Mouse (Mus musculus): ENCODE data around the gene Cd5l. TPM values are rescaled to one million over a fixed set of nuclear protein-coding genes. Genes with fewer than 3 reads are reported as not detected.
"Not testable (repeated sequence)": the region's sequence is repeated elsewhere in the genome, so short reads cannot be mapped to it uniquely, and the experiment has no call there.

Gene Cd5l
- 3.2 and 3.8 TPM in 2 replicates for polyA plus RNA-seq (2014; fragmentation: Nextera tagmentation; extraction: Ambion mirVana)

DNA sequence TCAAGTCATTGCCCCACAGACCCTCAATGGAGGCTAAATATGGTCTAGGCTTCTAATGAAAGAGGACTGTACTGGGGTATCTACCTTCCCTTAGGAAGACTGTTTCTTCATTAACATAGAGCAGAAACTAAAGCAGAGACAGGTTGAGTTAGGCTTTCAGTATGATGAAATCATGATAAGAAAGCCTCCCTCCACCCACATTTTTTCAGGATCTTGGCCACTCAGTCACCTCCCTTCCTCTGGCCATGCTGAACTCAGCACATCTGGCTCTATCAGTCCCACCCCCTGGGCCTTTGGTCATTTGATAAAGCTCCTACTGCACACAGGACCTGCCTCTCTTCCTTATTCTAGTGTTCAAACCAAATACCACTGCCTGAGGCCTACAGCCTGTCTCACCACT, at the start of gene Cd5l:
Gene Cd5l (plus strand): TSS at position 301 of the 400 bp plus-strand sequence.
- Histone ChIP-seq H3K9me3 (ENCODE audit: control insufficient read depth, low read length) (no peaks in the 10 kb centered on the region), H3K27me3 (replicated peaks; ENCODE audit: control insufficient read depth, insufficient read depth, low read length) (no peaks in the 10 kb centered on the region), H3K4me2 (no peak within 1 kb of the TSS), H3K4me3 (ENCODE audit: low read depth, low read length) (no peak within 1 kb of the TSS), H3K36me3 (ENCODE audit: control insufficient read depth, insufficient read depth, low read length) (no peaks in the 10 kb centered on the region), H3K4me1 (replicated peaks; ENCODE audit: control insufficient read depth, insufficient read depth, low read length) (no peaks in the 10 kb centered on the region), H3K9ac (ENCODE audit: low read depth, low read length) (no peak within 1 kb of the TSS), H3K27ac (ENCODE audit: low read depth, low read length) (no peak within 1 kb of the TSS)
- no peak for ATAC-seq (replicated peaks; ENCODE audit: low FRiP score)
- DNase-seq (ENCODE audit: low spot score) = no peak

DNA sequence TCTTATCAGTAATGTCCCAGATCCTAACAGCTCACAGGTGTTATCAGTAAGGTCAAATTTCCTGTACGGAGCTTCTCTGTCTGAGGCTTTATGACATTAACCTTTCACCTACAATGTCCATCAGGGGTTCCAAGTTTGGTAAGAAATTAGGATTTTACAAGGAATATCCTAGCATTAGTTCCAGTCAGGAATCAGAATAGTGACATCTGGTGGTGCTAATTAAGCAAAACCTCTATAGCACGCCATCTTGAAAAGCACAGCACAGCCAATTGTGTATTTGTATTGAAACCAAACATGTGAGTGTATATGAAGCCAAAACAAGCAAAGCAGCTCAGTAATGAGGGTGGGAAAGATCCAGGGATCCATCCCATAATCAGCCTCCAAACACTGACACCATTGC, 47.8 kb upstream of the Cd5l start:
- Histone ChIP-seq H3K9me3 (ENCODE audit: control insufficient read depth, low read length) (no peaks in the 10 kb centered on the region), H3K27ac (ENCODE audit: low read depth, low read length) (no peak overlapping the region), H3K36me3 (ENCODE audit: control insufficient read depth, insufficient read depth, low read length) (no peaks in the 10 kb centered on the region), H3K4me3 (ENCODE audit: low read depth, low read length) (no peak overlapping the region), H3K9ac (ENCODE audit: low read depth, low read length) (no peak overlapping the region), H3K4me2 (no peak overlapping the region), H3K4me1 (replicated peaks; ENCODE audit: control insufficient read depth, insufficient read depth, low read length) (no peaks in the 10 kb centered on the region), H3K27me3 (replicated peaks; ENCODE audit: control insufficient read depth, insufficient read depth, low read length) (no peaks in the 10 kb centered on the region)
- no peak for ATAC-seq (replicated peaks; ENCODE audit: low FRiP score)
- WGBS = 70% methylated on average over 2 of the region's 2 CpGs
- no peak for DNase-seq (ENCODE audit: low spot score)

DNA sequence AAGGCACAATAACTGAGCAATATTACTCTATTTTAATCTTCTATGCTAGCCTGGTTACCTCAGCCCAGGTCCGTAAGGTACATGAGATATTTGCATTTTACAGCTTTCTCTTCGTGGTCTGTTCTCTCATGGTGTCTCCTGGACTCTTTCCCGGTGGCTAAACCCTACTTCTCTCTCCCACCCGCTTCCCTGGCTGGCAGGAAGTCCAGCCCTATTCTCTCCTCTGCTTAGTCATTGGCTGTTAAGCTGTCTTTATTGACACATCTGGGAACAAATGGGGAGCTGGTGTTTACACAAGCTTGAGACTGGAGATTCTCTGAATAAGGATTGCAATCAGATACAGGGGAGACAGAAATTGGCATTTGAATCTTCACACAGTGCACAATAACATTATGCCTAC, 35.1 kb upstream of the Cd5l start:
- no peak overlapping the region for H3K4me3 ChIP-seq (ENCODE audit: low read depth, low read length)
- DNase-seq (ENCODE audit: low spot score) = no peak
- no peak overlapping the region for H3K27ac ChIP-seq (ENCODE audit: low read depth, low read length)
- H3K4me2 ChIP-seq = no peak overlapping the region
- H3K36me3 ChIP-seq (ENCODE audit: control insufficient read depth, insufficient read depth, low read length) = no peaks in the 10 kb centered on the region
- no peaks in the 10 kb centered on the region for H3K27me3 ChIP-seq (replicated peaks; ENCODE audit: control insufficient read depth, insufficient read depth, low read length)
- H3K9ac ChIP-seq (ENCODE audit: low read depth, low read length) = no peak overlapping the region
- WGBS = 48% methylated on average over 4 of the region's 4 CpGs
- no peaks in the 10 kb centered on the region for H3K4me1 ChIP-seq (replicated peaks; ENCODE audit: control insufficient read depth, insufficient read depth, low read length)
- ATAC-seq (replicated peaks; ENCODE audit: low FRiP score) = no peak
- no peaks in the 10 kb centered on the region for H3K9me3 ChIP-seq (ENCODE audit: control insufficient read depth, low read length)

DNA sequence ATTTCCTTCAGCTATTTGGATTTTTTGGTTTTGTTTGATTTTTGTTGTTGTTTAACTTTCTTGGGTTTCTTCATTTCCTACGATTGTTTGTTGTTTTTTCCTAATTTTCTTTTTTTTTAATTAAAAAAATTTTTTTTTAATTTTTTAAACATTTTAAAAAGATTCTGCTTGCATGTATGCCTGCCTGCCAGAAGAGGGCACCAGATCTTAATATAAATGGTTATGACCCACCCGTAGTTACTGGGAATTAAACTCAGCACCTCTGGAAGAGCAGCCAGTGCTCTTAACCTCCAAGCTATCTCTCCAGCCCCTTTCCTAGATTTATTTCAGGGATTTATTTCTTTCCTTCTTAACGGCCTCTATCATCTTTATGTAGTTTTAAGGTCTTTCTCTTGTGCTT, 33.9 kb upstream of the Cd5l start:
- Histone ChIP-seq H3K4me3 (ENCODE audit: low read depth, low read length) (no peak overlapping the region), H3K4me2 (no peak overlapping the region), H3K36me3 (ENCODE audit: control insufficient read depth, insufficient read depth, low read length) (no peaks in the 10 kb centered on the region), H3K4me1 (replicated peaks; ENCODE audit: control insufficient read depth, insufficient read depth, low read length) (no peaks in the 10 kb centered on the region), H3K27ac (ENCODE audit: low read depth, low read length) (no peak overlapping the region), H3K9ac (ENCODE audit: low read depth, low read length) (no peak overlapping the region), H3K9me3 (ENCODE audit: control insufficient read depth, low read length) (no peaks in the 10 kb centered on the region), H3K27me3 (replicated peaks; ENCODE audit: control insufficient read depth, insufficient read depth, low read length) (no peaks in the 10 kb centered on the region)
- ATAC-seq (replicated peaks; ENCODE audit: low FRiP score) (no peak), DNase-seq (ENCODE audit: low spot score) (no peak)
- 14% methylated on average over 3 of the region's 3 CpGs for WGBS

DNA sequence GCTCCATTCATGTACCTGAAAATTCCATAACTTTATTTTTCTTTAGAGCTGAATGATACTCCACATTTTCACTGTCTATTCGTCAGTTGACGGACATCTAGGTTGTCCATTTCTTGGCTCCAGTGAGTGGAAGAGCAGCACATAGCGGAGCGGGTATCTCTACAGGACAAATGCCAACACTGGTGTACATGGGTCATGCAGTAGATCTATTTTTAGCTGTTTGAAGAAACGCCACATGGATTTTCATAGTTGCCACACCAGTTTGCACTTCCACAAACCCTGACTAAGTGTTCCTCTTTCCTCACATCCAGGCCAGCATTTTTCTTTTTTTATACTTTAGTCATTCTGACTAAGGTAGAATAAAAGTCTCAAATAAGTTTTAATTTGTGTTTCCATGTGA, 19.8 kb upstream of the Cd5l start:
- no peaks in the 10 kb centered on the region for H3K36me3 ChIP-seq (ENCODE audit: control insufficient read depth, insufficient read depth, low read length)
- 73% methylated on average over 5 of the region's 5 CpGs for WGBS
- H3K9ac ChIP-seq (ENCODE audit: low read depth, low read length) = no peak overlapping the region
- H3K9me3 ChIP-seq (ENCODE audit: control insufficient read depth, low read length) = no peaks in the 10 kb centered on the region
- no peak overlapping the region for H3K4me2 ChIP-seq
- H3K27me3 ChIP-seq (replicated peaks; ENCODE audit: control insufficient read depth, insufficient read depth, low read length) = no peaks in the 10 kb centered on the region
- no peak overlapping the region for H3K4me3 ChIP-seq (ENCODE audit: low read depth, low read length)
- ATAC-seq (replicated peaks; ENCODE audit: low FRiP score) = no peak
- no peak overlapping the region for H3K27ac ChIP-seq (ENCODE audit: low read depth, low read length)
- DNase-seq (ENCODE audit: low spot score) = no peak
- no peaks in the 10 kb centered on the region for H3K4me1 ChIP-seq (replicated peaks; ENCODE audit: control insufficient read depth, insufficient read depth, low read length)

DNA sequence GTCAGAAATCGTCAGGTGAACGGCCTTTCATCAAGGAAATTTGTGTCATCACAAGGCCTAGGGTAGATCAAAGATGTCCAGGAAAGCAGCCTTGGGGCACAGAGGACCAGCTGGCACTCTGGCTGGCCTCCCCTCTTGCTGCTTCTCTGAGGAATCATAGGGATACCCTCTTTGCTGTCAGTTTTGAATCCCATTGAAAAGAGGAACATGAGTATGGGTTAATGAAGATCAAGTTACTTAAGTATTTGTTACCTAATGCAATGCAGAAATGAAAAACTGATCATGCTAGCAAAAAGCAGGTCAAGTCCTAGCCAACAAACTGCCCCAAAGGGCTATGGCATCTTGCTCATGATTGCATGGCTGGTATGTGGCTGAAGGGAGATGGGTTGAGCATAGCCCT, 6.7 kb upstream of the Cd5l start:
- 80% methylated on average over 2 of the region's 2 CpGs for WGBS
- not testable (repeated sequence) for ATAC-seq (replicated peaks; ENCODE audit: low FRiP score)

DNA sequence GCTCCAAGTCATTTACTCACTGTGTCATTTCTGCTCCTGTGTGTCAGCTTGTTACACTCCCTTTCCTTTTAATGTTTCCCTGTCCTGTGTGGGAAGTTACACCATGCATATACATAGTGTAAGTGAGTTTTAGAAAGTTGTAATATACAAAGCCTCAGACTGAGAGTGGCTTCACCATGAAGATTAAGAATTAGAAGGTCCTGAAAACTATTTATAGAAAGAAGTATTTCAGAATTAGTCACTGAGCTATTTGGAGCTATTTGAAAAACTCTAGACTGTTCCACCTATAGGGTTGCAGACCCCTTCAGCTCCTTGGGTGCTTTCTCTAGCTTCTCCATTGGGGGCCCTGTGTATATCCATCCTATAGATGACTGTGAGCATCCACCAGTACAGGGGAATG, 1.5 kb downstream of the Cd5l start:
- no peaks in the 10 kb centered on the region for H3K9me3 ChIP-seq (ENCODE audit: control insufficient read depth, low read length)
- H3K4me3 ChIP-seq (ENCODE audit: low read depth, low read length) = no peak overlapping the region
- no peak overlapping the region for H3K4me2 ChIP-seq
- no peaks in the 10 kb centered on the region for H3K4me1 ChIP-seq (replicated peaks; ENCODE audit: control insufficient read depth, insufficient read depth, low read length)
- ATAC-seq (replicated peaks; ENCODE audit: low FRiP score) = no peak
- no peak overlapping the region for H3K9ac ChIP-seq (ENCODE audit: low read depth, low read length)
- DNase-seq (ENCODE audit: low spot score) = no peak
- H3K27me3 ChIP-seq (replicated peaks; ENCODE audit: control insufficient read depth, insufficient read depth, low read length) = no peaks in the 10 kb centered on the region
- H3K36me3 ChIP-seq (ENCODE audit: control insufficient read depth, insufficient read depth, low read length) = no peaks in the 10 kb centered on the region
- H3K27ac ChIP-seq (ENCODE audit: low read depth, low read length) = no peak overlapping the region

More for the DNA sequence above, 6.7 kb upstream of the Cd5l start:
- not testable (repeated sequence) for H3K4me2 ChIP-seq; H3K36me3 ChIP-seq (ENCODE audit: control insufficient read depth, insufficient read depth, low read length); DNase-seq (ENCODE audit: low spot score); H3K9ac ChIP-seq (ENCODE audit: low read depth, low read length); H3K27me3 ChIP-seq (replicated peaks; ENCODE audit: control insufficient read depth, insufficient read depth, low read length); H3K4me3 ChIP-seq (ENCODE audit: low read depth, low read length); H3K27ac ChIP-seq (ENCODE audit: low read depth, low read length); H3K4me1 ChIP-seq (replicated peaks; ENCODE audit: control insufficient read depth, insufficient read depth, low read length); H3K9me3 ChIP-seq (ENCODE audit: control insufficient read depth, low read length)

DNA sequence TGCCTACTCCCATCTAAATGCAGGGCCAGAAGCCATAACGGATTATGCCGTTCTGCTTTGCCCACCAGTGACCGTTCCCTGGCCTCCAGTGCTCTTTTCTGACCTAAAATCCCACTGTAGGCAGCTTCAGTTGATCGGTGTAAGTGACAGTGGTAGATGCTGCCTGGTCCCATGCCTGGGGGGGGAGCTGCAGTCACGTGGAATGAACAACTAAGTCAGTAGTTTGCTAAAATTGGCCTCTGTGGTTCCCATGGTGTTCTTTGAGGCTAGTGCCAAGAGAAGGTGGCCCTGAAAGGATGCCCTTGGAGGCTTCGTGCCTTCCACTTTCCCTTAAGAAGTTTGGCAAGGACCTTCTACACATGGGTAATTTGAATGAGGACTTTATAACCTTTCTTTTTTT, 2.8 kb downstream of the Cd5l start:
- no peaks in the 10 kb centered on the region for H3K4me1 ChIP-seq (replicated peaks; ENCODE audit: control insufficient read depth, insufficient read depth, low read length)
- WGBS = 83% methylated on average over 6 of the region's 6 CpGs
- DNase-seq (ENCODE audit: low spot score) = no peak
- ATAC-seq (replicated peaks; ENCODE audit: low FRiP score) = no peak
- H3K27me3 ChIP-seq (replicated peaks; ENCODE audit: control insufficient read depth, insufficient read depth, low read length) = no peaks in the 10 kb centered on the region
- H3K4me2 ChIP-seq = no peak overlapping the region
- H3K9ac ChIP-seq (ENCODE audit: low read depth, low read length) = no peak overlapping the region
- H3K9me3 ChIP-seq (ENCODE audit: control insufficient read depth, low read length) = no peaks in the 10 kb centered on the region
- H3K36me3 ChIP-seq (ENCODE audit: control insufficient read depth, insufficient read depth, low read length) = no peaks in the 10 kb centered on the region
- H3K4me3 ChIP-seq (ENCODE audit: low read depth, low read length) = no peak overlapping the region
- H3K27ac ChIP-seq (ENCODE audit: low read depth, low read length) = no peak overlapping the region

DNA sequence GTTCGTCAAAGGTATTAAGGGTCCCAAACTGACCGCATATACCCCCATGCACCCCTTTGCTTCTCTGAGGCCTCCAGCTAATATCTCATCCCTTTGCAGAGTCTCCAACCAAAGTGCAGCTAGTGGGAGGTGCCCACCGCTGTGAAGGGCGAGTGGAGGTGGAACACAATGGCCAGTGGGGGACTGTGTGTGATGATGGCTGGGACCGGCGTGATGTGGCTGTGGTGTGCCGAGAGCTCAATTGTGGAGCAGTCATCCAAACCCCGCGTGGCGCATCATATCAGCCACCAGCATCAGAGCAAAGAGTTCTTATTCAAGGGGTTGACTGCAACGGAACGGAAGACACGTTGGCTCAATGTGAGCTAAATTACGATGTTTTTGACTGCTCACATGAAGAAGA, 8.0 kb downstream of the Cd5l start:
- WGBS = 88% methylated on average over 14 of the region's 14 CpGs
- DNase-seq (ENCODE audit: low spot score) = no peak

More for the DNA sequence above, 8.0 kb downstream of the Cd5l start:
- H3K36me3 ChIP-seq (ENCODE audit: control insufficient read depth, insufficient read depth, low read length) = no peaks in the 10 kb centered on the region
- H3K27me3 ChIP-seq (replicated peaks; ENCODE audit: control insufficient read depth, insufficient read depth, low read length) = no peaks in the 10 kb centered on the region
- ATAC-seq (replicated peaks; ENCODE audit: low FRiP score) = no peak
- no peaks in the 10 kb centered on the region for H3K9me3 ChIP-seq (ENCODE audit: control insufficient read depth, low read length)
- no peak overlapping the region for H3K9ac ChIP-seq (ENCODE audit: low read depth, low read length)
- no peak overlapping the region for H3K4me2 ChIP-seq
- no peak overlapping the region for H3K4me3 ChIP-seq (ENCODE audit: low read depth, low read length)
- H3K4me1 ChIP-seq (replicated peaks; ENCODE audit: control insufficient read depth, insufficient read depth, low read length) = no peaks in the 10 kb centered on the region
- H3K27ac ChIP-seq (ENCODE audit: low read depth, low read length) = no peak overlapping the region

All from liver, embryonic 11.5 days (tissue).